Mouse (Mus musculus) brain, adult 2 months (tissue): Measurements from ENCODE around the gene Tuba3a.
A peak's percentile ranks its signal among the peaks of the same experiment; 100 is the strongest.
"Not testable (repeated sequence)": the region's sequence is repeated elsewhere in the genome, so short reads cannot be mapped to it uniquely, and the experiment has no call there.

Experiments used
- DNase-seq: peaks from one replicate; pipeline ENCODE4 v3.0.0; 2011; ENCODE audit warnings: low read depth, low spot score

Gene Tuba3a

GRCm38 (mm10) chr6:125307091-125307490 is 21.2 kb upstream of the Tuba3a start:
- no peak for DNase-seq

- no peak for DNase-seq
Observed at GRCm38 (mm10) chr6:125305465-125305864, 19.6 kb upstream of the Tuba3a start.

- DNase-seq, result not testable (repeated sequence)
Observed at GRCm38 (mm10) chr6:125304408-125304807, 18.6 kb upstream of the Tuba3a start.

GRCm38 (mm10) chr6:125303242-125303641 is 17.4 kb upstream of the Tuba3a start:
- no peak for DNase-seq

GRCm38 (mm10) chr6:125302231-125302982 is 16.6 kb upstream of the Tuba3a start:
- DNase-seq, result no peak

GRCm38 (mm10) chr6:125300982-125301381 is 15.1 kb upstream of the Tuba3a start:
- DNase-seq, result no peak

GRCm38 (mm10) chr6:125297149-125297820 is 11.4 kb upstream of the Tuba3a start:
- DNase-seq, result no peak

GRCm38 (mm10) chr6:125294049-125294448 is 8.2 kb upstream of the Tuba3a start:
- DNase-seq, result no peak

- no peak for DNase-seq
Observed at GRCm38 (mm10) chr6:125292256-125292655, 6.4 kb upstream of the Tuba3a start.

GRCm38 (mm10) chr6:125291329-125291728 is 5.5 kb upstream of the Tuba3a start:
- DNase-seq, result peak; percentile 81

GRCm38 (mm10) chr6:125288730-125289129 is 2.9 kb upstream of the Tuba3a start:
- DNase-seq, result no peak

GRCm38 (mm10) chr6:125286944-125287343 is 1.1 kb upstream of the Tuba3a start:
- peak; percentile 57 for DNase-seq

GRCm38 (mm10) chr6:125284751-125285150 is 1.1 kb downstream of the Tuba3a start:
- DNase-seq, result no peak

- no peak for DNase-seq
Observed at GRCm38 (mm10) chr6:125284250-125284649, 1.6 kb downstream of the Tuba3a start.

- DNase-seq, result not testable (repeated sequence)
Observed at GRCm38 (mm10) chr6:125282721-125283120, 3.1 kb downstream of the Tuba3a start.

GRCm38 (mm10) chr6:125279729-125280128 is 6.1 kb downstream of the Tuba3a start:
- no peak for DNase-seq

- DNase-seq, result peak; percentile 78
Observed at GRCm38 (mm10) chr6:125274841-125275563, 10.8 kb downstream of the Tuba3a start.

- DNase-seq, result no peak
Observed at GRCm38 (mm10) chr6:125272228-125272785, 13.5 kb downstream of the Tuba3a start.

GRCm38 (mm10) chr6:125271455-125272227 is 14.2 kb downstream of the Tuba3a start:
- peak; percentile 99 for DNase-seq

GRCm38 (mm10) chr6:125268799-125269198 is 17.0 kb downstream of the Tuba3a start:
- no peak for DNase-seq

- no peak for DNase-seq
Observed at GRCm38 (mm10) chr6:125267469-125267868, 18.4 kb downstream of the Tuba3a start.
